In genomic region chr2:122348531-122349131, GRCm38 (mm10) we compare ENCODE assay signal across 8 mouse cellular contexts. TPM values are rescaled to one million over a fixed set of nuclear protein-coding genes. Genes with fewer than 3 reads are reported as not detected.
A peak's percentile ranks its signal among the peaks of the same experiment; 100 is the strongest.
DNase-seq lines count a peak whose midpoint lies in the region; ATAC-seq and TF ChIP-seq lines count a peak whose summit lies in the region.

No protein-coding gene starts in this region.

- no peaks in the 10 kb centered on the region for H3K9me3 ChIP-seq in forebrain, embryonic 10.5 days
- no peaks in the 10 kb centered on the region for H3K9me3 ChIP-seq in heart, embryonic 15.5 days (replicated peaks)
- H3K9me3 ChIP-seq in liver, embryonic 14.5 days (ENCODE audit: control insufficient read depth, low read length), result no peaks in the 10 kb centered on the region
- no peaks in the 10 kb centered on the region for H3K9me3 ChIP-seq in stomach, embryonic 15.5 days

- WGBS in forebrain, embryonic 10.5 days, result under 1% methylated on average over 60 of the region's 63 CpGs
- under 1% methylated on average over 58 of the region's 63 CpGs for WGBS in heart, embryonic 15.5 days
- under 1% methylated on average over 62 of the region's 63 CpGs for WGBS in liver, embryonic 14.5 days (ENCODE audit: insufficient replicate concordance)
- WGBS in stomach, embryonic 15.5 days, result 0% methylated on average over 54 of the region's 63 CpGs

- DNase-seq in CD4-positive, CD25-positive, alpha-beta regulatory T cell, adult 2 months (ENCODE audit: low read depth, low spot score), result peak; percentile 91
- DNase-seq in c-Kit-negative CD71-positive TER-119-positive erythroid progenitor cells, embryonic 14.5 days (ENCODE audit: low read depth, low spot score), result peak; percentile 64
- peak; percentile 83 for DNase-seq in forebrain, embryonic 10.5 days (ENCODE audit: extremely low spot score, low spot score)
- peak; percentile 89 to 93 for DNase-seq in kidney, postnatal 25 days
- DNase-seq in liver, embryonic 14.5 days (ENCODE audit: low read depth in 3 of 3, low spot score in 3 of 3), result peak; percentile 54 to 64 (median 55)
- DNase-seq in neural tube, embryonic 10.5 days (ENCODE audit: extremely low spot score, low spot score), result peak; percentile 90

- H3K9ac ChIP-seq in heart, embryonic 15.5 days, result peak overlapping the region; percentile 87
- H3K9ac ChIP-seq in liver, embryonic 14.5 days (replicated peaks), result peak overlapping the region; percentile 71
- H3K9ac ChIP-seq in stomach, embryonic 15.5 days, result peak overlapping the region; percentile 76

- peaks cover 57% of the 10 kb centered on the region for H3K4me1 ChIP-seq in forebrain, embryonic 10.5 days
- H3K4me1 ChIP-seq in heart, embryonic 15.5 days (replicated peaks), result peaks cover 28% of the 10 kb centered on the region
- H3K4me1 ChIP-seq in liver, embryonic 14.5 days (replicated peaks; ENCODE audit: control insufficient read depth in 2 of 2, insufficient read depth in 2 of 2, low read length in 1 of 2), result peaks cover 0 to 16% of the 10 kb centered on the region in 2 experiments; a peak in 3 of 4 replicates
- peaks cover 24% of the 10 kb centered on the region for H3K4me1 ChIP-seq in stomach, embryonic 15.5 days

- peaks cover 24% of the 10 kb centered on the region for H3K36me3 ChIP-seq in forebrain, embryonic 10.5 days (replicated peaks)
- no peaks in the 10 kb centered on the region for H3K36me3 ChIP-seq in heart, embryonic 15.5 days
- no peaks in the 10 kb centered on the region; the same call in 1 of the 2 replicates for H3K36me3 ChIP-seq in liver, embryonic 14.5 days (replicated peaks; ENCODE audit: control insufficient read depth, insufficient read depth, low read depth)
- 0 out of 2 replicates have a peak, but pooled peaks cover under 1% of the 10 kb centered on the region for H3K36me3 ChIP-seq in stomach, embryonic 15.5 days

- TF ChIP-seq CTCF in liver, embryonic 14.5 days (IDR thresholded peaks at IDR 0.05; ENCODE audit: low read depth), result peak; percentile 88

- ATAC-seq in heart, embryonic 15.5 days (replicated peaks; ENCODE audit: insufficient number of reproducible peaks, insufficient read depth, low FRiP score, low read depth), result peak; percentile 88
- ATAC-seq in liver, embryonic 14.5 days (ENCODE audit: insufficient read depth), result peak; percentile 90
- ATAC-seq in stomach, embryonic 15.5 days (ENCODE audit: insufficient read depth, low FRiP score, low read depth), result peak; percentile 85

- TF ChIP-seq EP300 in liver, embryonic 14.5 days (IDR thresholded peaks at IDR 0.05; ENCODE audit: low read depth), result no peak

- H3K27ac ChIP-seq in forebrain, embryonic 10.5 days, result peak overlapping the region; percentile 99
- peak overlapping the region; percentile 98 for H3K27ac ChIP-seq in heart, embryonic 15.5 days
- peak overlapping the region; percentile 15 for H3K27ac ChIP-seq in liver, embryonic 14.5 days
- peak overlapping the region; percentile 98 for H3K27ac ChIP-seq in stomach, embryonic 15.5 days

- H3K4me2 ChIP-seq in heart, embryonic 15.5 days, result peak overlapping the region; percentile 87
- peak overlapping the region; percentile 80 for H3K4me2 ChIP-seq in liver, embryonic 14.5 days (ENCODE audit: low read depth)
- peak overlapping the region; percentile 81 for H3K4me2 ChIP-seq in stomach, embryonic 15.5 days

- H3K27me3 ChIP-seq in forebrain, embryonic 10.5 days (ENCODE audit: poor library complexity, severe bottlenecking), result peaks cover 8% of the 10 kb centered on the region; the same call in 1 of the 2 replicates
- H3K27me3 ChIP-seq in heart, embryonic 15.5 days, result 0 out of 2 replicates have a peak, but pooled peaks cover 3% of the 10 kb centered on the region
- no peaks in the 10 kb centered on the region for H3K27me3 ChIP-seq in liver, embryonic 14.5 days (ENCODE audit: control insufficient read depth, insufficient read depth, low read length)
- H3K27me3 ChIP-seq in stomach, embryonic 15.5 days (replicated peaks), result no peaks in the 10 kb centered on the region

- peak overlapping the region; percentile 67 for H3K4me3 ChIP-seq in forebrain, embryonic 10.5 days
- H3K4me3 ChIP-seq in heart, embryonic 15.5 days, result peak overlapping the region; percentile 70
- H3K4me3 ChIP-seq in liver, embryonic 14.5 days (ENCODE audit: insufficient read depth in 1 of 2, low read depth in 2 of 2, low read length in 2 of 2), result peak overlapping the region; percentile 66 to 79
- peak overlapping the region; percentile 68 for H3K4me3 ChIP-seq in stomach, embryonic 15.5 days (replicated peaks)

RNA-seq across cellular contexts. Expression of gene Shf, which starts 20.3 kb away (rescaled TPM):
- polyA plus RNA-seq in forebrain, embryonic 10.5 days (2016; fragmentation: Nextera tagmentation; extraction: Ambion mirVana), result 3.3 and 4.6 TPM in 2 replicates
- polyA plus RNA-seq in heart, embryonic 15.5 days (2015; fragmentation: Nextera tagmentation; extraction: Ambion mirVana), result 2.0 and 2.7 TPM in 2 replicates
- 4.4 and 7.1 TPM in 2 replicates for polyA plus RNA-seq in liver, embryonic 14.5 days (2012; rRNA removed)
- 1.6 and 1.8 TPM in 2 replicates for polyA plus RNA-seq in liver, embryonic 14.5 days (2014; fragmentation: Nextera tagmentation; extraction: Ambion mirVana)
- polyA plus RNA-seq in stomach, embryonic 15.5 days (2015; fragmentation: Nextera tagmentation; extraction: Ambion mirVana), result 2.3 and 2.6 TPM in 2 replicates

RNA-seq across cellular contexts. Expression of gene Duox1, which starts 33.2 kb away (rescaled TPM):
- polyA plus RNA-seq in forebrain, embryonic 10.5 days (2016; fragmentation: Nextera tagmentation; extraction: Ambion mirVana), result 0.05 TPM in 1 of 2 replicates, not detected in the other
- polyA plus RNA-seq in heart, embryonic 15.5 days (2015; fragmentation: Nextera tagmentation; extraction: Ambion mirVana), result 0.03 and 0.04 TPM in 2 replicates
- polyA plus RNA-seq in liver, embryonic 14.5 days (2012; rRNA removed), result not detected in 2 replicates
- polyA plus RNA-seq in liver, embryonic 14.5 days (2014; fragmentation: Nextera tagmentation; extraction: Ambion mirVana), result not detected in 2 replicates
- polyA plus RNA-seq in stomach, embryonic 15.5 days (2015; fragmentation: Nextera tagmentation; extraction: Ambion mirVana), result 1.0 and 2.0 TPM in 2 replicates

RNA-seq across cellular contexts. Expression of gene Duoxa1, which starts 35.1 kb away (rescaled TPM):
- not detected in 2 replicates for polyA plus RNA-seq in forebrain, embryonic 10.5 days (2016; fragmentation: Nextera tagmentation; extraction: Ambion mirVana)
- polyA plus RNA-seq in heart, embryonic 15.5 days (2015; fragmentation: Nextera tagmentation; extraction: Ambion mirVana), result 1.2 TPM in 1 of 2 replicates, not detected in the other
- not detected in 2 replicates for polyA plus RNA-seq in liver, embryonic 14.5 days (2012; rRNA removed)
- polyA plus RNA-seq in liver, embryonic 14.5 days (2014; fragmentation: Nextera tagmentation; extraction: Ambion mirVana), result not detected in 2 replicates
- polyA plus RNA-seq in stomach, embryonic 15.5 days (2015; fragmentation: Nextera tagmentation; extraction: Ambion mirVana), result 3.1 and 6.1 TPM in 2 replicates

RNA-seq across cellular contexts. Expression of gene Duoxa2, which starts 49.9 kb away (rescaled TPM):
- polyA plus RNA-seq in forebrain, embryonic 10.5 days (2016; fragmentation: Nextera tagmentation; extraction: Ambion mirVana), result not detected in 2 replicates
- not detected in 2 replicates for polyA plus RNA-seq in heart, embryonic 15.5 days (2015; fragmentation: Nextera tagmentation; extraction: Ambion mirVana)
- polyA plus RNA-seq in liver, embryonic 14.5 days (2012; rRNA removed), result not detected in 2 replicates
- polyA plus RNA-seq in liver, embryonic 14.5 days (2014; fragmentation: Nextera tagmentation; extraction: Ambion mirVana), result not detected in 2 replicates
- 0.59 and 0.87 TPM in 2 replicates for polyA plus RNA-seq in stomach, embryonic 15.5 days (2015; fragmentation: Nextera tagmentation; extraction: Ambion mirVana)

RNA-seq across cellular contexts. Expression of gene Duox2, which starts 50.4 kb away (rescaled TPM):
- not detected in 2 replicates for polyA plus RNA-seq in forebrain, embryonic 10.5 days (2016; fragmentation: Nextera tagmentation; extraction: Ambion mirVana)
- 0.05 and 0.13 TPM in 2 replicates for polyA plus RNA-seq in heart, embryonic 15.5 days (2015; fragmentation: Nextera tagmentation; extraction: Ambion mirVana)
- 0.01 TPM in 1 of 2 replicates, not detected in the other for polyA plus RNA-seq in liver, embryonic 14.5 days (2012; rRNA removed)
- polyA plus RNA-seq in liver, embryonic 14.5 days (2014; fragmentation: Nextera tagmentation; extraction: Ambion mirVana), result not detected in 2 replicates
- 0.15 and 0.35 TPM in 2 replicates for polyA plus RNA-seq in stomach, embryonic 15.5 days (2015; fragmentation: Nextera tagmentation; extraction: Ambion mirVana)

Comparison
In these comparisons a context has a peak if more than half of its experiments do, and no peak if none do; other contexts are left out.
1. Peak in every context shown above with its lines: DNase-seq, ATAC-seq, H3K4me3 ChIP-seq and H3K27ac ChIP-seq.
2. H3K27ac ChIP-seq: peak in every context shown above with its lines; median percentile 99 in forebrain, embryonic 10.5 days; 98 in heart, embryonic 15.5 days; 98 in stomach, embryonic 15.5 days; 15 in liver, embryonic 14.5 days.